Mouse (Mus musculus): Measurements from ENCODE around the gene Wdtc1. TPM values are rescaled to one million over a fixed set of nuclear protein-coding genes. Genes with fewer than 3 reads are reported as not detected.

Gene Wdtc1
- 4.2 TPM for polyA plus RNA-seq (2017; shearing (Covaris generic))

GRCm38 (mm10) chr4:133353367-133354365 lies at the start of gene Wdtc1:
Gene Wdtc1, minus strand, starts transcription at chr4:133353481.

GRCm38 (mm10) chr4:133369553-133370297 lies 16.4 kb upstream of the Wdtc1 start, which contains the start of gene Slc9a1:
Gene Slc9a1, plus strand, starts transcription at chr4:133369706.

GRCm38 (mm10) chr4:133277104-133278026 lies 75.9 kb downstream of the Wdtc1 start, which contains the start of gene Tmem222:
Gene Tmem222, minus strand, starts transcription at chr4:133277792.

GRCm38 (mm10) chr4:133262882-133263281 lies 90.4 kb downstream of the Wdtc1 start, which contains the start of gene Sytl1:
Gene Sytl1, minus strand, starts transcription at chr4:133263113.

Other genes with a start within 250 kb of the Wdtc1 start
- 93.7 TPM for gene Wasf2, start 223.0 kb downstream of the Wdtc1 start, polyA plus RNA-seq (2017; shearing (Covaris generic))
- 0.71 TPM for gene Cd164l2, start 141.3 kb downstream of the Wdtc1 start, polyA plus RNA-seq (2017; shearing (Covaris generic))
- gene Gpr3, start 140.9 kb downstream of the Wdtc1 start, polyA plus RNA-seq (2017; shearing (Covaris generic)): 0.35 TPM
- gene Map3k6, start 112.7 kb downstream of the Wdtc1 start, polyA plus RNA-seq (2017; shearing (Covaris generic)): not detected
- 6.4 TPM for gene Sytl1, start 90.4 kb downstream of the Wdtc1 start, polyA plus RNA-seq (2017; shearing (Covaris generic))
- 58.9 TPM for gene Tmem222, start 75.7 kb downstream of the Wdtc1 start, polyA plus RNA-seq (2017; shearing (Covaris generic))
- 16.2 TPM for gene Slc9a1, start 16.2 kb upstream of the Wdtc1 start, polyA plus RNA-seq (2017; shearing (Covaris generic))
- gene Tent5b, start 126.7 kb upstream of the Wdtc1 start, polyA plus RNA-seq (2017; shearing (Covaris generic)): 0.33 TPM
- gene Trnp1, start 145.1 kb upstream of the Wdtc1 start, polyA plus RNA-seq (2017; shearing (Covaris generic)): not detected
- gene Kdf1, start 165.5 kb upstream of the Wdtc1 start, polyA plus RNA-seq (2017; shearing (Covaris generic)): 0.67 TPM
- 115 TPM for gene Nudc, start 192.5 kb upstream of the Wdtc1 start, polyA plus RNA-seq (2017; shearing (Covaris generic))
- not detected for gene Nr0b2, start 199.9 kb upstream of the Wdtc1 start, polyA plus RNA-seq (2017; shearing (Covaris generic))
- 21.9 TPM for gene Gpatch3, start 221.3 kb upstream of the Wdtc1 start, polyA plus RNA-seq (2017; shearing (Covaris generic))
- 8.4 TPM for gene Gpn2, start 230.9 kb upstream of the Wdtc1 start, polyA plus RNA-seq (2017; shearing (Covaris generic))
- 24.2 TPM for gene Sfn, start 248.7 kb upstream of the Wdtc1 start, polyA plus RNA-seq (2017; shearing (Covaris generic))